ENCODE assay signal across 17 mouse cellular contexts in genomic region chr7:122414146-122414545, GRCm38 (mm10).
DNase-seq lines count a peak whose midpoint lies in the region; ATAC-seq and TF ChIP-seq lines count a peak whose summit lies in the region.
"Had no signal": no experiment of that assay in that cellular context is flagged by ENCODE, and none has a peak within 500 bp of the region (broad histone marks: within the 10 kb centered on the region; RNA-seq: fewer than 3 reads in every experiment).

No protein-coding gene starts in this region.

- H3K4me3 ChIP-seq in layer of hippocampus, adult 2 months = no peak overlapping the region
- H3K4me3 ChIP-seq: embryonic facial prominence, embryonic 10.5 days; erythroblast, embryonic 14.5 days; hindbrain, embryonic 10.5 days; kidney, embryonic 15.5 days; liver, embryonic 13.5 days; lung, embryonic 15.5 days; neural tube, embryonic 13.5 days had no signal

- no peak for TF ChIP-seq CTCF in layer of hippocampus, adult 2 months (conservative IDR thresholded peaks at IDR 0.05)

- no peak for DNase-seq in layer of hippocampus, adult 2 months (ENCODE audit: low spot score in 2 of 2)
- no peak for DNase-seq in layer of hippocampus, adult 8-10 months (ENCODE audit: low spot score in 2 of 2)
- DNase-seq in thymus, postnatal 14 days = peak; percentile 67
- DNase-seq in ovary, postnatal 10 days (ENCODE audit: low spot score) = no peak
- no peak for DNase-seq in kidney, postnatal 36 days
- no peak for DNase-seq in neural tube, embryonic 10.5 days (ENCODE audit: extremely low spot score, low spot score)
- DNase-seq: liver, embryonic 13.5 days; retina, postnatal 1 day had no signal

- peak overlapping the region; percentile 36; the same call in 1 of the 2 replicates for H3K27ac ChIP-seq in layer of hippocampus, adult 2 months
- H3K27ac ChIP-seq: embryonic facial prominence, embryonic 10.5 days; hindbrain, embryonic 10.5 days; kidney, embryonic 15.5 days; liver, embryonic 13.5 days; lung, embryonic 15.5 days; neural tube, embryonic 13.5 days had no signal

- ATAC-seq in activated CD4-positive, CD25-positive, alpha-beta regulatory T cell, adult 4 months = peak; percentile 77
- ATAC-seq in megakaryocyte progenitor cell, adult 5-6 weeks (replicated peaks; ENCODE audit: poor library complexity) = peak; percentile 84
- ATAC-seq: forebrain, embryonic 16.5 days had no signal
